Mouse (Mus musculus): ENCODE measurements at regions not wholly inside any gene's neighbourhood (a gene's known extent, or its start where the extent isn't known, plus 50 kb on each side); places are given as distances from the start of the nearest gene placed in this dataset.

- Histone ChIP-seq H3K4me1 (replicated peaks; ENCODE audit: control insufficient read depth, insufficient read depth) (no peaks in the 10 kb centered on the region), H3K27me3 (ENCODE audit: control insufficient read depth, insufficient read depth, low read length) (no peaks in the 10 kb centered on the region), H3K27ac (replicated peaks) (no peak overlapping the region), H3K9me3 (ENCODE audit: control insufficient read depth, low read length) (no peaks in the 10 kb centered on the region), H3K36me3 (ENCODE audit: control insufficient read depth, insufficient read depth, low read length) (no peaks in the 10 kb centered on the region), H3K4me3 (ENCODE audit: low read depth, low read length) (no peak overlapping the region), H3K4me2 (replicated peaks; ENCODE audit: low read depth) (no peak overlapping the region), H3K9ac (ENCODE audit: low read length) (no peak overlapping the region)
- 83% methylated on average over 6 of the region's 6 CpGs for WGBS
- TF ChIP-seq EP300 (optimal IDR thresholded peaks at IDR 0.05): no peak
- no peak for TF ChIP-seq CTCF (IDR thresholded peaks at IDR 0.05; ENCODE audit: low read depth)
- ATAC-seq (ENCODE audit: low FRiP score, low TSS enrichment) (no peak), DNase-seq (ENCODE audit: low spot score) (no peak)
Observed at GRCm38 (mm10) chr17:50432559-50432958, 76.6 kb upstream of the Plcl2 start.

- Histone ChIP-seq H3K9me3 (ENCODE audit: control insufficient read depth, low read length) (no peaks in the 10 kb centered on the region), H3K4me3 (ENCODE audit: low read depth, low read length) (no peak overlapping the region), H3K4me2 (replicated peaks; ENCODE audit: low read depth) (no peak overlapping the region), H3K9ac (ENCODE audit: low read length) (no peak overlapping the region), H3K27me3 (ENCODE audit: control insufficient read depth, insufficient read depth, low read length) (no peaks in the 10 kb centered on the region), H3K4me1 (replicated peaks; ENCODE audit: control insufficient read depth, insufficient read depth) (no peaks in the 10 kb centered on the region), H3K27ac (replicated peaks) (no peak overlapping the region), H3K36me3 (ENCODE audit: control insufficient read depth, insufficient read depth, low read length) (no peaks in the 10 kb centered on the region)
- DNase-seq (ENCODE audit: low spot score): no peak
- 73% methylated on average over 5 of the region's 5 CpGs for WGBS
- no peak for ATAC-seq (ENCODE audit: low FRiP score, low TSS enrichment)
- TF ChIP-seq EP300 (optimal IDR thresholded peaks at IDR 0.05): no peak
- TF ChIP-seq CTCF (IDR thresholded peaks at IDR 0.05; ENCODE audit: low read depth): no peak
Observed at GRCm38 (mm10) chr17:50438960-50439359, 70.2 kb upstream of the Plcl2 start.

- TF ChIP-seq EP300 (optimal IDR thresholded peaks at IDR 0.05) (no peak), CTCF (IDR thresholded peaks at IDR 0.05; ENCODE audit: low read depth) (no peak)
- no peaks in the 10 kb centered on the region for H3K27me3 ChIP-seq (ENCODE audit: control insufficient read depth, insufficient read depth, low read length)
- ATAC-seq (ENCODE audit: low FRiP score, low TSS enrichment) (no peak), DNase-seq (ENCODE audit: low spot score) (no peak)
- H3K4me1 ChIP-seq (replicated peaks; ENCODE audit: control insufficient read depth, insufficient read depth): no peaks in the 10 kb centered on the region
- H3K4me2 ChIP-seq (replicated peaks; ENCODE audit: low read depth): no peak overlapping the region
- H3K36me3 ChIP-seq (ENCODE audit: control insufficient read depth, insufficient read depth, low read length): no peaks in the 10 kb centered on the region
- no peak overlapping the region for H3K9ac ChIP-seq (ENCODE audit: low read length)
- H3K9me3 ChIP-seq (ENCODE audit: control insufficient read depth, low read length): no peaks in the 10 kb centered on the region
- H3K27ac ChIP-seq (replicated peaks): no peak overlapping the region
- 78% methylated on average over 3 of the region's 3 CpGs for WGBS
- no peak overlapping the region for H3K4me3 ChIP-seq (ENCODE audit: low read depth, low read length)
Observed at GRCm38 (mm10) chr17:50439365-50439764, 69.8 kb upstream of the Plcl2 start.

GRCm38 (mm10) chr17:50442062-50442461 lies 67.1 kb upstream of the Plcl2 start:
- Histone ChIP-seq H3K9me3 (ENCODE audit: control insufficient read depth, low read length) (no peaks in the 10 kb centered on the region), H3K9ac (ENCODE audit: low read length) (no peak overlapping the region), H3K27ac (replicated peaks) (no peak overlapping the region), H3K36me3 (ENCODE audit: control insufficient read depth, insufficient read depth, low read length) (no peaks in the 10 kb centered on the region), H3K4me3 (ENCODE audit: low read depth, low read length) (no peak overlapping the region), H3K27me3 (ENCODE audit: control insufficient read depth, insufficient read depth, low read length) (no peaks in the 10 kb centered on the region), H3K4me1 (replicated peaks; ENCODE audit: control insufficient read depth, insufficient read depth) (no peaks in the 10 kb centered on the region), H3K4me2 (replicated peaks; ENCODE audit: low read depth) (no peak overlapping the region)
- 84% methylated on average over 5 of the region's 5 CpGs for WGBS
- DNase-seq (ENCODE audit: low spot score) (no peak), ATAC-seq (ENCODE audit: low FRiP score, low TSS enrichment) (no peak)
- TF ChIP-seq EP300 (optimal IDR thresholded peaks at IDR 0.05): no peak

- Histone ChIP-seq H3K36me3 (ENCODE audit: control insufficient read depth, insufficient read depth, low read length) (no peaks in the 10 kb centered on the region), H3K9me3 (ENCODE audit: control insufficient read depth, low read length) (no peaks in the 10 kb centered on the region), H3K4me1 (replicated peaks; ENCODE audit: control insufficient read depth, insufficient read depth) (no peaks in the 10 kb centered on the region), H3K4me3 (ENCODE audit: low read depth, low read length) (no peak overlapping the region), H3K27me3 (ENCODE audit: control insufficient read depth, insufficient read depth, low read length) (no peaks in the 10 kb centered on the region), H3K27ac (replicated peaks) (no peak overlapping the region), H3K4me2 (replicated peaks; ENCODE audit: low read depth) (no peak overlapping the region), H3K9ac (ENCODE audit: low read length) (no peak overlapping the region)
- TF ChIP-seq CTCF (IDR thresholded peaks at IDR 0.05; ENCODE audit: low read depth) (no peak), EP300 (optimal IDR thresholded peaks at IDR 0.05) (no peak)
- no peak for DNase-seq (ENCODE audit: low spot score)
- 85% methylated on average over 6 of the region's 6 CpGs for WGBS
- no peak for ATAC-seq (ENCODE audit: low FRiP score, low TSS enrichment)
Observed at GRCm38 (mm10) chr17:50442905-50443304, 66.3 kb upstream of the Plcl2 start.

- Histone ChIP-seq H3K36me3 (ENCODE audit: control insufficient read depth, insufficient read depth, low read length) (no peaks in the 10 kb centered on the region), H3K27me3 (ENCODE audit: control insufficient read depth, insufficient read depth, low read length) (no peaks in the 10 kb centered on the region), H3K27ac (replicated peaks) (no peak overlapping the region), H3K4me2 (replicated peaks; ENCODE audit: low read depth) (no peak overlapping the region), H3K4me1 (replicated peaks; ENCODE audit: control insufficient read depth, insufficient read depth) (no peaks in the 10 kb centered on the region), H3K9me3 (ENCODE audit: control insufficient read depth, low read length) (no peaks in the 10 kb centered on the region), H3K4me3 (ENCODE audit: low read depth, low read length) (no peak overlapping the region), H3K9ac (ENCODE audit: low read length) (no peak overlapping the region)
- WGBS: 57% methylated on average over 6 of the region's 6 CpGs
- ATAC-seq (ENCODE audit: low FRiP score, low TSS enrichment) (no peak), DNase-seq (ENCODE audit: low spot score) (no peak)
- TF ChIP-seq EP300 (optimal IDR thresholded peaks at IDR 0.05) (no peak), CTCF (IDR thresholded peaks at IDR 0.05; ENCODE audit: low read depth) (no peak)
Observed at GRCm38 (mm10) chr17:50443376-50444022, 65.7 kb upstream of the Plcl2 start.
